Mouse (Mus musculus) heart, embryonic 13.5 days (tissue): Measurements from ENCODE around the gene Actg1. TPM values are rescaled to one million over a fixed set of nuclear protein-coding genes. Genes with fewer than 3 reads are reported as not detected.

Source experiments
- ATAC-seq: fragments of 200-750 bp; cut with Nextera tagmentation; 2 replicates; pipeline ENCODE4 v1.8.0; 2017; ENCODE audit warnings: moderate TSS enrichment; ENCODE audit not compliant: insufficient number of reproducible peaks, low FRiP score, low TSS enrichment; ENCODE audit errors: extremely low read depth
- H3K27ac ChIP-seq: fragments of 300-500 bp; sonication (generic); replicated peaks from 2 replicates; pipeline ENCODE4 v1.5.1; 2015; ENCODE audit warnings: moderate library complexity, mild to moderate bottlenecking, inconsistent platforms
- H3K27me3 ChIP-seq: fragments of 300-500 bp; sonication (generic); replicated peaks from 2 replicates; pipeline ENCODE4 v1.6.1; 2015; ENCODE audit warnings: mild to moderate bottlenecking, inconsistent platforms
- H3K36me3 ChIP-seq: fragments of 300-500 bp; sonication (generic); 2 replicates; pipeline ENCODE4 v1.6.1; 2015; ENCODE audit warnings: mild to moderate bottlenecking, inconsistent platforms
- H3K4me1 ChIP-seq: fragments of 300-500 bp; sonication (generic); 2 replicates; pipeline ENCODE4 v1.6.1; 2015; ENCODE audit warnings: inconsistent platforms
- H3K4me2 ChIP-seq: fragments of 300-500 bp; sonication (generic); 2 replicates; pipeline ENCODE4 v1.6.1; 2015; ENCODE audit warnings: inconsistent platforms, mild to moderate bottlenecking, moderate library complexity
- H3K4me3 ChIP-seq: fragments of 300-500 bp; sonication (generic); 2 replicates; pipeline ENCODE4 v1.5.1; 2015; ENCODE audit warnings: moderate library complexity, mild to moderate bottlenecking, inconsistent platforms
- H3K9ac ChIP-seq: fragments of 300-500 bp; sonication (generic); 2 replicates; pipeline ENCODE4 v1.6.1; 2015; ENCODE audit warnings: inconsistent platforms, mild to moderate bottlenecking, moderate library complexity
- H3K9me3 ChIP-seq: fragments of 300-500 bp; sonication (generic); 2 replicates; pipeline ENCODE4 v1.6.1; 2016; ENCODE audit warnings: inconsistent platforms
- WGBS: fragments of 180-500 bp; shearing (Covaris S2); methylation state at CpG from one replicate; pipeline ENCODE4 v1.1.7; 2015; ENCODE audit warnings: mixed read lengths; 5-methylcytosine and 5-hydroxymethylcytosine counted together
- polyA plus RNA-seq: library from polyadenylated mRNA; unstranded; fragments of >200 nt; fragmentation: Nextera tagmentation; extraction: Ambion mirVana; gene quantifications from 2 replicates; pipeline ENCODE4 v1.2.1, GENCODE M21; 2015

Actg1 gene
- polyA plus RNA-seq, 1 experiment from 2014 or later, result 1,290 TPM

DNA sequence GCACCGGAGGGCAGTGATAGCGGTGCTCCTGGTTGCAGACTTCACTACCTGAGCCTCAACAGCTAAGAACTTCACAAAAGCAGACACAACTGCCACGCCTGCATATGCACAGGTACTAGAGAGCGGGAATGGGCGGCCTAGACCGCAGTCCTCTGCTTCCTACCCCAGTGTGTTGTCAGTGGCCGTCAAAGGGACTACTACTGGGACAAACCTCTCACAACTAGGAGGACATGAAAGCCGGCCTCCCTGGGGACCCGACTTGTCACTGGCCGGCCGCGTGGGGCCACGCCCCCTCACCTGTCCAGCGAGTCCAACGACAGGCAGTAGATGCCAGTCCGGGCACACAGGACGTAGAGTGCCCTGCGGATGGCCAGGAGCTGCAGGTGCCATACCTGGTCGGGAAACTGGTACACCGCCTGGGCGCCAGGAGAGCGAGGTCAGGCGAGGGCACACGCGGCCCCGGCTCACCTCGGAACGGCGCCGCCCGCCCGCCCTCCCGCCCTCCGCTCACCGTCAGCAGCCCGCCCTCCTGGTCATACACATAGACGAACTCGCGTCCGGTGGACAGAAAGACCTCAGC, 29.8 kb upstream of the Actg1 start:
- ATAC-seq, result 0 out of 2 replicates have a peak, but pooled peaks have one; percentile 16
- Histone ChIP-seq H3K27me3 (no peaks in the 10 kb centered on the region), H3K9ac (peak overlapping the region; percentile 93), H3K4me2 (peak overlapping the region; percentile 93), H3K9me3 (no peaks in the 10 kb centered on the region), H3K4me1 (peaks cover 74% of the 10 kb centered on the region), H3K27ac (peak overlapping the region; percentile 69), H3K36me3 (peaks cover 76% of the 10 kb centered on the region), H3K4me3 (peak overlapping the region; percentile 90)
- WGBS, result 4% methylated on average over 31 of the region's 40 CpGs

DNA sequence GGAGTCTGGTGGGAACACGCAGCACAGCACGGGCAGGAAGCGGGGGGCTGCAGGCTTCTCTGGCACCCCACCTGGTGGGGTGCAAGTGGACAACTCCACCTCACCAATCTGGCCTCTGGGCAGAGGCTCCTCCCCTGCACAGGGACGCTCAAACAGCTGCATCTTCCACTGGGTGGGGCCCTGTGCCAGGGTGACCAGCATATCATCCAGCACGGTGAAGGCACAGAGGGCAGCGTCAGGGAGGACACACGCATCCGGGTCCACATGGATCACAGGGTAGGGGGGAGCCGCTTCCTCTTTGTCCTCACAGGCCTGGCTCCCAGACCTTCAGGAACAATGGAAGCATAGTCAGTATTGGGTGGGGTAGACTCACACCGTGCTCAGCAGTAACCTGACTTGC, 29.0 kb upstream of the Actg1 start:
- Histone ChIP-seq H3K36me3 (peaks cover 76% of the 10 kb centered on the region), H3K4me1 (peaks cover 66% of the 10 kb centered on the region), H3K27me3 (no peaks in the 10 kb centered on the region), H3K4me3 (peak overlapping the region; percentile 90), H3K4me2 (peak overlapping the region; percentile 93), H3K9me3 (no peaks in the 10 kb centered on the region), H3K27ac (no peak overlapping the region), H3K9ac (peak overlapping the region; percentile 93)
- 58% methylated on average over 10 of the region's 10 CpGs for WGBS
- ATAC-seq, result no peak

DNA sequence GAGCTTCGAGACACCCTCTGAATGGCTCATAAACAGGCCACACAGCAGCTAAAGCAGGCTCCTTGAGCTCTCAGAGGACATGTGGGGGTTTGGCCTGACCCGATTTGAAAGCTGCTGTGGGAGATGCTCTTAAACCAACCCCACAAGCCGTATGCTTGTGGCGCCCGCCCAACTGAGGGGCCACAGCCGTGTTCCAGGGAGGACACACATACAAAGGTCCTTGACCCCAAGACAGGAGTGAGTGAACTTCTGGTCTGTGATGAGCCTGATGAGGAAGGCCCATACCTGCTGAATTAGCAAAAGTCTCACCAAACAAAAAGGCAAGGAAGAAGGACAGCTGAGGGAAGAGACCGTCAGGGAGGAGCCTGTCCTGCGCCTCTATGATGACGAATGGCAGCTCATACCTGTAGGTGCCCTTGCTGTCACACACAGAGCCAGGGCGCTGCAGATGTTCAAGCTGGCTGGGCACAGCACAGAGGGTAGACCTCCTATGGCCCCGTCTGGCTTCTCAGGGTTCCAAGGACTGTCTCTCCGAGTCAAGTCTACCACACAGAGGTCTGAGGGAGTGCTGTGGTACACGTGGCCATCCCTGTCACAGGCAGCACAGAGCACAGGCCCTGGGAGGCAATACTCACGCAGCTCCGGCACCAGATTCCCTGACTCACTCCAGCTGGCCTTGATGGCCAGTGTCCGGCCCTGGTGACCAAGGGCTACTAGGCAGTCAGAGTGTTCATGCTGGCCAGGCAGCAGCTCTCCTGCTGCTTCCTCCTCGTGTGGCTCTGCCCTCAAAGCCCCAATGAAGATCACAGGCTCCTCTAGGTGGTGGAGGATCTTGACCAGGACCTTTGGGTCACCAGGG, 28.2 kb upstream of the Actg1 start:
- WGBS, result 84% methylated on average over 17 of the region's 17 CpGs
- Histone ChIP-seq H3K9ac (peak overlapping the region; percentile 93; the same call in 1 of the 2 replicates), H3K4me3 (no peak overlapping the region; the same call in 1 of the 2 replicates), H3K4me1 (peaks cover 58% of the 10 kb centered on the region), H3K36me3 (peaks cover 76% of the 10 kb centered on the region), H3K9me3 (no peaks in the 10 kb centered on the region), H3K27me3 (no peaks in the 10 kb centered on the region), H3K4me2 (no peak overlapping the region), H3K27ac (no peak overlapping the region)
- ATAC-seq, result no peak

DNA sequence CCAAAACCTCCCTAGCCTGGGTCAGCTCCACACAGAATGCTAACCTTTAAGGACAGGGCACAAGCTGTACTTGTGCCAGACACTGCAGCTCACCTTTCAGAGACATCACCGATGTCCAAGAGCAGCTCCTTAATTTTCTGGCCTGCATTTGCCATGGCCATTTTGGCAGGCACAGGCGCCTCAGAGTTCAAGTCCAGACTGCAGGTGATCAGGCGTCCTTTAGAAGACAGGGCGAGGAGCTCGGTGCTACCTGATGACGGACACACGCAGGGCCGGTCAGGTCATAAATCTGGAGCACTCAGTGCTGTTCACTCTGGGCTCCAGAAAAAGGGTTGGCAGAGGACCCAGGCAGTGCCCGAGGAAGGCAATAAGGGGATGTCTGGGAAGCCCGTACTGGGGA, 27.0 kb upstream of the Actg1 start:
- H3K9ac ChIP-seq, result no peak overlapping the region
- no peaks in the 10 kb centered on the region for H3K27me3 ChIP-seq
- WGBS, result 90% methylated on average over 10 of the region's 10 CpGs
- H3K9me3 ChIP-seq, result no peaks in the 10 kb centered on the region
- H3K27ac ChIP-seq, result no peak overlapping the region
- no peak for ATAC-seq
- no peak overlapping the region for H3K4me3 ChIP-seq
- peaks cover 76% of the 10 kb centered on the region for H3K36me3 ChIP-seq
- H3K4me1 ChIP-seq, result peaks cover 49% of the 10 kb centered on the region
- no peak overlapping the region for H3K4me2 ChIP-seq

DNA sequence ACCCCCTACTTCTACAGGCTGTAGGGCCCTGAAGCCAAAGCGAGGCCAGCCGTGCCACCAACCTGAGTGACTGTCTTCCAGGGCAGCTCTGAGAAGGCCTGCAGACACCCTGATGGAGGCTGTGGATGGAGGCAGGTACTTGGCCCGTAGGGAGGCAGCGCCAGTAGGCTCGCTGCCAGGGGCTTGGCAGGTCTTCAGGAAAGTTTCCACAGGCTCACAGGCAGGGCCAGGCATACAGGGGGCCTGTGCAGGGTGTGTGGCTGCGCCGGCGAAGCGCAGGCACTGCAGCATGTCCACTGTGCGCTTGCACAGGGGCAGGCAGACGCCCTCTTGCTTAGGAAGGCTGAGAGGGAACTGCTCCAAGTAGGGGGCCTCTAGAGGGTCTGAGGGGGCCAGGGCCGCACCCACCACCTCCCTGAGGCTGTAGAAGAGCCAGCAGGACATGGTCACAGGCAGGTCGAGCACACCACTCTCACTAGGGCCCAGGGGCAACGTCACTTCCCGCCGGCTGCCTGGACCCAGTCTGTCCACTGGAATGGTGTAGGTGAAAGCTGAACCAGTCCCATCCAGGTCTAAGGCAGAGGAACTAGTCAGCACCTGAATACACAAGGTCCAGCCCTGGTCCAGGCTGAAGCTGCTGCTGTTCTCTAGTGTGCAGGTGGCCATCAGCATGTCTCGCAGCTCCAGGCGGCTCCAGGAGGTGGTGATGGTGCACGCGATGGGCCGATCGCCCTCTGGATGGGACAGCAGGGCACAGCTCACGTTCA, 25.7 kb upstream of the Actg1 start:
- H3K27ac ChIP-seq, result peak overlapping the region; percentile 76
- H3K4me3 ChIP-seq, result no peak overlapping the region
- no peaks in the 10 kb centered on the region for H3K27me3 ChIP-seq
- H3K9ac ChIP-seq, result peak overlapping the region; percentile 47; the same call in 1 of the 2 replicates
- H3K4me1 ChIP-seq, result peaks cover 43% of the 10 kb centered on the region
- ATAC-seq, result no peak
- H3K36me3 ChIP-seq, result peaks cover 83% of the 10 kb centered on the region
- no peak overlapping the region for H3K4me2 ChIP-seq
- 78% methylated on average over 23 of the region's 23 CpGs for WGBS
- H3K9me3 ChIP-seq, result no peaks in the 10 kb centered on the region

DNA sequence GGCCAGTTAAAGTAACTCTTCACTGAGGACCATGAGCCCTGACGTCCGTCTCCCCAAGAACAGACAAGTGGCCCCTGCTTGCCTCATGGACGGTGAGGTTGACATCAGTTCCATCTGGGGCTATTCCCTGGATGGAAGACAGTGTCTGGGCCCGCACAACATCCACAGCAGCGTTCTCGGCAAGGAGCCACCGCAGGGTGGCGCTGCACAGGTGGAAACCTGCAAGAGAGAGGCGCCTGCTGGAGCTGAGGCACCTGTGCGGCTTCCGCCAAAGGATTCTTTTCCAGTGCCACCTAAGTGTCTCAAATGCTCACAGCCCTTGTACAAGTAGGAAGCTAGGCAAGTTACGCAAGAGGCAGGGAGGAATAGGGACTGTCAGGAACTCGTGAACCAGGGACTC, 24.7 kb upstream of the Actg1 start:
- Histone ChIP-seq H3K27me3 (no peaks in the 10 kb centered on the region), H3K9me3 (no peaks in the 10 kb centered on the region), H3K9ac (no peak overlapping the region), H3K27ac (no peak overlapping the region), H3K36me3 (peaks cover 93% of the 10 kb centered on the region), H3K4me3 (no peak overlapping the region), H3K4me1 (peaks cover 40% of the 10 kb centered on the region), H3K4me2 (no peak overlapping the region)
- WGBS, result 60% methylated on average over 13 of the region's 13 CpGs
- no peak for ATAC-seq

DNA sequence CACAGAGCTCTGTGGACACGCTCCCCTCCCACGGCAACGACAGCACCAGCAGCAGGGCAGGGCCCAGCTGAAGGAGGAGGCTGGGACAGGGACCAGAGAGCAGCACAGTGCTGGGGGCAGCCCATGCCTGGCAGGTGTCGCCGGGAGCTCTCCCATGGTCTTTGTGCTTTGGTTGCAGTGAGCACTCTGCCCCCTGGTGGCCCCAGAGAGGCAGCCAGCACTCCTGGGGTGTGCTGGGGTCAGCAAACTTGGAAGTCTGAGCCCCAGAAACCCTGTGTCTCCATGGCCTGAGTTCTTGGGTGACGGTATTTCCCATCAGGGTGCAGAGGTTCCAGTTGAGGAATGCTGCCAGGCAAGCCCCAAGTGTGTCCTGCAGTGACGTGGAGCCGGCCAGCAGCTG, 21.3 kb upstream of the Actg1 start:
- H3K36me3 ChIP-seq, result peaks cover 66% of the 10 kb centered on the region
- 36% methylated on average over 8 of the region's 8 CpGs for WGBS
- no peaks in the 10 kb centered on the region for H3K27me3 ChIP-seq
- H3K9ac ChIP-seq, result peak overlapping the region; percentile 30; the same call in 1 of the 2 replicates
- peaks cover 35% of the 10 kb centered on the region for H3K4me1 ChIP-seq
- no peak overlapping the region for H3K27ac ChIP-seq
- no peak overlapping the region for H3K4me2 ChIP-seq
- no peak overlapping the region for H3K4me3 ChIP-seq
- H3K9me3 ChIP-seq, result no peaks in the 10 kb centered on the region
- no peak for ATAC-seq

DNA sequence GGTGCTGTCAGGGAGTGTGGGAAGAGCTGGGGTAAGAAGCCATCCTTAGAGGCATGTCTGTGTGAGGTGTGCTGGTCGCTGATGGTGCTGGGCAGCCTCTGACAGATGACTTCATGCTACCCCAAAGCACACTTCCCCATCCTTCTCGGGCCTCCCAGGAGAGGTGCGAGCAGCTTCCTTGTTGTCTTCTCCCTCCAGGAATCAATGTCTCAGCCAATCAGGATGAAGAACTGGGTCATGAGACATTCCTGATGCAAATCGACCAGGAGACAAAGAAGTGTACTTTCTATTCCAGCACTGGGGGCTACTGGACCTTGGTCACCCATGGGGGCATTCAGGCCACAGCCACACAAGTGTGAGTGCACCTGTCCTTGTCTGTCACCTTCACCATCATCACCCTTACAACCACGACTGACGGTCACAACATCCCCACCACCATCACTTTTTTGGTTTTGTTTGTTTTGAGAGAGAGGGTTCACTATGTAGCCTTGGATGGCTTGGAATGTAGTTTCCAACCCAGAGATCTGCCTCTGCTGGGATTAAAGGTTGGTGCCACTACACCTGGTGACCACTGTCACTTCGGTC, 18.2 kb upstream of the Actg1 start:
- no peaks in the 10 kb centered on the region for H3K27me3 ChIP-seq
- H3K4me1 ChIP-seq, result peaks cover 21% of the 10 kb centered on the region
- H3K9ac ChIP-seq, result peak overlapping the region; percentile 52; the same call in 1 of the 2 replicates
- H3K4me2 ChIP-seq, result no peak overlapping the region
- peaks cover 35% of the 10 kb centered on the region for H3K36me3 ChIP-seq
- H3K27ac ChIP-seq, result no peak overlapping the region
- no peak overlapping the region for H3K4me3 ChIP-seq
- ATAC-seq, result no peak
- WGBS, result 27% methylated on average over 7 of the region's 7 CpGs
- H3K9me3 ChIP-seq, result no peaks in the 10 kb centered on the region

DNA sequence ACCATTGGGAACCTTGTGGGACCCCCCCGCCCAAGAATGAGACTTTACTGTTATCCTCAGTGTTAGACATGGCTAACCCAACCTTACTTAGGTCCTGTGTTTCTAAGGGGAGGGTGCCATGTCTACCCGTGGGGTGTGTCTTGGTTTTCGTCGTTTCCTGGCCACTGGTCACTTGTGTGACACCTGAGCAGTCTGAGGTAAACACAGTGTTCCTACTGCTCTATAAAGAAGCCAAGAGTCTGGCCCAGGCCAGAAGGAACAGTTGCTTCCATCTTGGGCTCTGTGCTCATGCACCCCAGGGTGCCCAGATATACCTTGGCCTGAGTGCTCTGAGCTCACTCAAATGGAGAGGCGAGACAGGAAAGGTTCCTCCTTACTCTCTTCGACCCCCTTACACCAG, 14.5 kb upstream of the Actg1 start:
- 80% methylated on average over 6 of the region's 6 CpGs for WGBS
- no peaks in the 10 kb centered on the region for H3K36me3 ChIP-seq
- no peak overlapping the region for H3K9ac ChIP-seq
- H3K9me3 ChIP-seq, result no peaks in the 10 kb centered on the region
- no peak for ATAC-seq
- no peak overlapping the region for H3K4me3 ChIP-seq
- H3K4me1 ChIP-seq, result peaks cover 40% of the 10 kb centered on the region
- H3K4me2 ChIP-seq, result no peak overlapping the region
- H3K27me3 ChIP-seq, result no peaks in the 10 kb centered on the region
- H3K27ac ChIP-seq, result no peak overlapping the region

DNA sequence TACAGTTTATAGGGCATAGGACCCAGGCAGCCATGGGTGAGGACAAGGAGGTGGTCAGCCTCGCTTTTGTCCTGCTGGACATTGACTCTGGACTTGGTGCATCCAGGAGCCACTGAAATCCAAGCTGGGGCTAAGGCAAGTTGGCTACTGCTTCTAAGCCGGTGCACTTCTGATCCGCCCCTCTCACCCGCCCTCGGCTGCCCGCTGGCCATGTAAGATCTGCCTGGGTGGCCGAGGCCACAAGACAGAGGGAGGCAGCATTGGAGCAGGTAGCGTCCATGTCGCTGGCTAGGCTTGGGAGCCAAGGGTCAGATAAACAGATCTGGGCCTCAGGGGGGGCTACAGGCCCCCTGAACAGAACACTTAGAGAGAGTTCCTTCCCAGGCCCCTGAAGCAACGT, 13.0 kb upstream of the Actg1 start, which contains the start of gene Fscn2:
Gene Fscn2, plus strand, starts transcription at position 240 of the 400 bp plus-strand sequence.
- Histone ChIP-seq H3K4me2 (no peak within 1 kb of the TSS), H3K27ac (no peak within 1 kb of the TSS), H3K4me3 (no peak within 1 kb of the TSS), H3K36me3 (no peaks in the 10 kb centered on the region), H3K9me3 (no peaks in the 10 kb centered on the region), H3K4me1 (peaks cover 50% of the 10 kb centered on the region), H3K27me3 (no peaks in the 10 kb centered on the region), H3K9ac (peak within 1 kb of the TSS; percentile 53; the same call in 1 of the 2 replicates)
- ATAC-seq, result no peak
- WGBS, result 74% methylated on average over 10 of the region's 10 CpGs

DNA sequence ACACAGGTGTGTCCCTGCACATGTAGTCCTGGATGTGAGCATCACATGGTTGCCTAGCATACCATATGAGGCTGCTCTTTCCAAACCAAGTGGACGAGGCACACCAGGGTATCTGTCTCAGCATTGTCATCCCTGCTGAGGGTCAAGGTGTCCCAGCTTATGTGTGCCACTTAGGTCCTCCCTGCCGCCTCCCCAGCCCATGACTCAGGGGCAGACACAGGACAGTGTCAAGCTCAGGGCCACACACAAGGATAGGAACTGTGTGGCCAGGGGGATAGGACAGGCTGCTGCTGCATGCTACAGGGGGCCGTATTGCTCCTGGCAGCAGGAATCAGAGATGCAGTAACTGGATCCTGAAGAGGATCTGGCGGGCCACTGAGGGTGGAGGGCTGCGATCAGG, 12.4 kb upstream of the Actg1 start:
- H3K27me3 ChIP-seq, result no peaks in the 10 kb centered on the region
- H3K4me2 ChIP-seq, result no peak overlapping the region
- no peak overlapping the region for H3K9ac ChIP-seq
- ATAC-seq, result no peak
- H3K27ac ChIP-seq, result no peak overlapping the region
- H3K4me1 ChIP-seq, result peaks cover 49% of the 10 kb centered on the region
- H3K9me3 ChIP-seq, result no peaks in the 10 kb centered on the region
- 80% methylated on average over 5 of the region's 5 CpGs for WGBS
- no peak overlapping the region for H3K4me3 ChIP-seq
- no peaks in the 10 kb centered on the region for H3K36me3 ChIP-seq
